Mouse (Mus musculus) liver, postnatal 0 days (tissue): Measurements from ENCODE around the gene Cyb5d1. TPM values are rescaled to one million over a fixed set of nuclear protein-coding genes. Genes with fewer than 3 reads are reported as not detected.
"Not testable (repeated sequence)": the region's sequence is repeated elsewhere in the genome, so short reads cannot be mapped to it uniquely, and the experiment has no call there.

Experiments
- ATAC-seq: fragments of 200-750 bp; cut with Nextera tagmentation; 2 replicates; pipeline ENCODE4 v1.8.0; 2017; ENCODE audit warnings: mild to moderate bottlenecking, moderate library complexity
- DNase-seq: peaks from one replicate; pipeline ENCODE4 v3.0.0-alpha.2; 2016
- H3K27ac ChIP-seq: fragments of 300-500 bp; sonication (generic); 2 replicates; pipeline ENCODE4 v1.5.1; 2014; ENCODE audit warnings: antibody characterized with exemption, moderate library complexity, mild to moderate bottlenecking, low read depth
- H3K27me3 ChIP-seq: fragments of 300-500 bp; sonication (generic); 2 replicates; pipeline ENCODE4 v1.6.1; 2014; ENCODE audit warnings: low read length, control low read depth, mixed read lengths; ENCODE audit not compliant: insufficient read depth
- H3K36me3 ChIP-seq: fragments of 300-500 bp; sonication (generic); replicated peaks from 2 replicates; pipeline ENCODE4 v1.6.1; 2014; ENCODE audit warnings: mild to moderate bottlenecking, control low read depth, low read length, moderate library complexity, mixed read lengths; ENCODE audit not compliant: insufficient read depth
- H3K4me1 ChIP-seq: fragments of 300-500 bp; sonication (generic); 2 replicates; pipeline ENCODE4 v1.6.1; 2014; ENCODE audit warnings: antibody characterized with exemption, mild to moderate bottlenecking, control low read depth; ENCODE audit not compliant: insufficient read depth
- H3K4me2 ChIP-seq: fragments of 300-500 bp; sonication (generic); 2 replicates; pipeline ENCODE4 v1.6.1; 2014; ENCODE audit warnings: low read depth, mild to moderate bottlenecking, low read length, moderate library complexity, mixed read lengths
- H3K4me3 ChIP-seq: fragments of 300-500 bp; sonication (generic); 2 replicates; pipeline ENCODE4 v1.5.1; 2014; ENCODE audit warnings: low read depth, low read length
- H3K9ac ChIP-seq: fragments of 300-500 bp; sonication (generic); replicated peaks from 2 replicates; pipeline ENCODE4 v1.6.1; 2014; ENCODE audit warnings: mild to moderate bottlenecking, moderate library complexity
- H3K9me3 ChIP-seq: fragments of 300-500 bp; sonication (generic); 2 replicates; pipeline ENCODE4 v1.6.1; 2016; ENCODE audit warnings: mild to moderate bottlenecking, control low read depth, low read length, mixed read lengths
- CTCF ChIP-seq: sonication (generic); IDR thresholded peaks from 2 replicates; pipeline ENCODE4 v1.5.1; 2016; ENCODE audit warnings: antibody characterized with exemption, low read depth
- EP300 ChIP-seq: IDR thresholded peaks from 2 replicates; pipeline ENCODE4 v1.6.1; 2016; ENCODE audit warnings: antibody characterized with exemption, low read depth, mild to moderate bottlenecking
- WGBS: fragments of 180-500 bp; shearing (Covaris S2); extraction: QIAGEN DNeasy Blood & Tissue Kit; methylation state at CpG from one replicate; pipeline ENCODE4 v1.1.7; 2014; ENCODE audit not compliant: insufficient replicate concordance; 5-methylcytosine and 5-hydroxymethylcytosine counted together
- polyA plus RNA-seq: library from polyadenylated mRNA; unstranded; fragments of >200 nt; fragmentation: Nextera tagmentation; extraction: Ambion mirVana; gene quantifications from 2 replicates; pipeline ENCODE4 v1.2.1, GENCODE M21; 2015

Gene Cyb5d1
- polyA plus RNA-seq, 1 experiment from 2014 or later: 5.4 TPM

GRCm38 (mm10) chr11:69397581-69398057, 2.2 kb upstream of the Cyb5d1 start:
- peaks cover 25% of the 10 kb centered on the region for H3K36me3 ChIP-seq
- H3K27me3 ChIP-seq: no peaks in the 10 kb centered on the region
- H3K9me3 ChIP-seq: no peaks in the 10 kb centered on the region
- peak overlapping the region; percentile 93 for H3K27ac ChIP-seq
- ATAC-seq (no peak), DNase-seq (no peak)
- H3K4me2 ChIP-seq: peak overlapping the region; percentile 48
- peak overlapping the region; percentile 33 for H3K4me3 ChIP-seq
- H3K9ac ChIP-seq: peak overlapping the region; percentile 48
- H3K4me1 ChIP-seq: peaks cover 11% of the 10 kb centered on the region
- TF ChIP-seq CTCF (no peak), EP300 (no peak)
- WGBS: 62% methylated on average over 24 of the region's 24 CpGs

GRCm38 (mm10) chr11:69396772-69397171, 1.3 kb upstream of the Cyb5d1 start:
- Histone ChIP-seq H3K4me3 (peak overlapping the region; percentile 66), H3K27ac (peak overlapping the region; percentile 93), H3K36me3 (peaks cover 23% of the 10 kb centered on the region), H3K4me2 (peak overlapping the region; percentile 82), H3K9ac (peak overlapping the region; percentile 81; the same call in 1 of the 2 replicates), H3K4me1 (peaks cover 11% of the 10 kb centered on the region), H3K27me3 (no peaks in the 10 kb centered on the region), H3K9me3 (no peaks in the 10 kb centered on the region)
- TF ChIP-seq EP300 (peak; percentile 50), CTCF (no peak)
- 28% methylated on average over 11 of the region's 11 CpGs for WGBS
- no peak for DNase-seq
- no peak for ATAC-seq

- H3K36me3 ChIP-seq: peaks cover 15% of the 10 kb centered on the region
- H3K4me3 ChIP-seq: peak overlapping the region; percentile 66
- H3K27ac ChIP-seq: peak overlapping the region; percentile 93
- peak overlapping the region; percentile 82 for H3K4me2 ChIP-seq
- DNase-seq (peak; percentile 94), ATAC-seq (peak; percentile 91)
- H3K9me3 ChIP-seq: no peaks in the 10 kb centered on the region
- under 1% methylated on average over 44 of the region's 48 CpGs for WGBS
- peaks cover 11% of the 10 kb centered on the region for H3K4me1 ChIP-seq
- H3K27me3 ChIP-seq: no peaks in the 10 kb centered on the region
- H3K9ac ChIP-seq: peak overlapping the region; percentile 81
- TF ChIP-seq CTCF (no peak), EP300 (peak; percentile 94)
Observed at GRCm38 (mm10) chr11:69395634-69396373, 373 bp upstream of the Cyb5d1 start.

- not testable (repeated sequence) for H3K36me3 ChIP-seq, H3K27me3 ChIP-seq, ATAC-seq, H3K9me3 ChIP-seq
- Histone ChIP-seq H3K4me1 (peaks cover 11% of the 10 kb centered on the region), H3K4me2 (peak overlapping the region; percentile 82), H3K27ac (peak overlapping the region; percentile 93), H3K4me3 (peak overlapping the region; percentile 66), H3K9ac (peak overlapping the region; percentile 81)
- 2% methylated on average over 29 of the region's 31 CpGs for WGBS
- peak; percentile 46 for DNase-seq
Observed at GRCm38 (mm10) chr11:69394591-69395167, 752 bp downstream of the Cyb5d1 start.

GRCm38 (mm10) chr11:69390400-69391034, 4.9 kb downstream of the Cyb5d1 start:
- H3K4me3 ChIP-seq: no peak overlapping the region
- H3K27me3 ChIP-seq: no peaks in the 10 kb centered on the region
- peaks cover 4% of the 10 kb centered on the region; the same call in 1 of the 2 replicates for H3K4me1 ChIP-seq
- no peak overlapping the region for H3K27ac ChIP-seq
- no peak for TF ChIP-seq EP300
- TF ChIP-seq CTCF: peak; percentile 79
- no peak for ATAC-seq
- DNase-seq: peak; percentile 63
- H3K4me2 ChIP-seq: no peak overlapping the region
- no peak overlapping the region for H3K9ac ChIP-seq
- WGBS: 47% methylated on average over 10 of the region's 10 CpGs
- no peaks in the 10 kb centered on the region for H3K36me3 ChIP-seq
- H3K9me3 ChIP-seq: no peaks in the 10 kb centered on the region
